Mouse (Mus musculus) spleen, adult 2 months (tissue): ENCODE results near the gene Ccdc117. TPM values are rescaled to one million over a fixed set of nuclear protein-coding genes. Genes with fewer than 3 reads are reported as not detected.
"Not testable (repeated sequence)": the region's sequence is repeated elsewhere in the genome, so short reads cannot be mapped to it uniquely, and the experiment has no call there.

Experiments
- DNase-seq, 2 experiments: peaks; one replicate each; pipeline versions ENCODE4 v3.0.0 to v3.0.0-alpha.2; 2012 to 2021; ENCODE audit warnings: low spot score in 2 of 2, low read depth in 1 of 2
- H3K27ac ChIP-seq: fragments of 200-500 bp; 2 replicates; pipeline ENCODE4 v1.5.1; 2012; ENCODE audit warnings: low read length, inconsistent platforms; ENCODE audit not compliant: insufficient read depth
- H3K27me3 ChIP-seq: fragments of 200-500 bp; 2 replicates; pipeline ENCODE4 v1.6.1; 2012; ENCODE audit warnings: mild to moderate bottlenecking, moderate library complexity, low read length, inconsistent platforms; ENCODE audit not compliant: control insufficient read depth, insufficient read depth
- H3K36me3 ChIP-seq: fragments of 200-500 bp; 2 replicates; pipeline ENCODE4 v1.6.1; 2012; ENCODE audit warnings: mild to moderate bottlenecking, low read length, inconsistent platforms; ENCODE audit not compliant: control insufficient read depth, insufficient read depth
- H3K4me1 ChIP-seq: fragments of 200-500 bp; 2 replicates; pipeline ENCODE4 v1.6.1; 2011; ENCODE audit warnings: inconsistent platforms; ENCODE audit not compliant: control insufficient read depth, insufficient read depth, insufficient read length
- H3K4me3 ChIP-seq: fragments of 200-500 bp; 2 replicates; pipeline ENCODE4 v1.5.1; 2011; ENCODE audit warnings: mild to moderate bottlenecking, inconsistent platforms; ENCODE audit not compliant: insufficient read depth, insufficient read length; ENCODE audit errors: extremely low read depth
- CTCF ChIP-seq: fragments of 200-500 bp; IDR thresholded peaks from 2 replicates; pipeline ENCODE4 v1.5.1; 2011; ENCODE audit warnings: mild to moderate bottlenecking, inconsistent platforms; ENCODE audit not compliant: insufficient read depth, insufficient read length, insufficient replicate concordance; ENCODE audit errors: extremely low read depth
- POLR2A ChIP-seq: fragments of 200-500 bp; IDR thresholded peaks from 2 replicates; pipeline ENCODE4 v1.6.1; 2011; ENCODE audit warnings: low read depth, low read length, inconsistent platforms
- WGBS: fragments of 180-500 bp; shearing (Covaris S2); methylation state at CpG from one replicate; pipeline ENCODE4 v1.1.7; 2018; 5-methylcytosine and 5-hydroxymethylcytosine counted together
- polyA plus RNA-seq: library from polyadenylated mRNA; depleted of rRNA; stranded (reverse); fragments of >200 nt; gene quantifications from 2 replicates; pipeline ENCODE4 v1.2.3, GENCODE M21; 2012; rRNA removed

Ccdc117 gene
- polyA plus RNA-seq, 1 experiment = 5.6 TPM

GRCm38 (mm10) chr11:5491912-5492311, 50.1 kb downstream of the Ccdc117 start:
- Histone ChIP-seq H3K27me3 (no peaks in the 10 kb centered on the region), H3K36me3 (no peaks in the 10 kb centered on the region), H3K4me1 (no peaks in the 10 kb centered on the region), H3K27ac (no peak overlapping the region), H3K4me3 (no peak overlapping the region)
- whole genome bisulfite sequencing = 82% methylated on average over 7 of the region's 7 CpGs
- TF ChIP-seq POLR2A (no peak), CTCF (no peak)
- no peak for DNase-seq

- Histone ChIP-seq H3K4me3 (no peak overlapping the region), H3K36me3 (no peaks in the 10 kb centered on the region), H3K4me1 (no peaks in the 10 kb centered on the region), H3K27me3 (no peaks in the 10 kb centered on the region), H3K27ac (no peak overlapping the region)
- 82% methylated on average over 10 of the region's 10 CpGs for WGBS
- DNase-seq = no peak
- TF ChIP-seq CTCF = no peak
- no peak for TF ChIP-seq POLR2A
These were observed 50.9 kb downstream of the Ccdc117 start for GRCm38 (mm10) chr11:5490989-5491656.

GRCm38 (mm10) chr11:5489433-5489832, 52.6 kb downstream of the Ccdc117 start:
- 93% methylated on average over 10 of the region's 10 CpGs for WGBS
- H3K4me3 ChIP-seq = not testable (repeated sequence)

GRCm38 (mm10) chr11:5485193-5486011, 56.6 kb downstream of the Ccdc117 start:
- peak overlapping the region; percentile 69 for H3K4me3 ChIP-seq
- H3K27me3 ChIP-seq = no peaks in the 10 kb centered on the region
- H3K36me3 ChIP-seq = no peaks in the 10 kb centered on the region
- WGBS = 1% methylated on average over 15 of the region's 15 CpGs
- peak overlapping the region; percentile 74 for H3K27ac ChIP-seq
- TF ChIP-seq CTCF = peak; percentile 82; the same call in 1 of the 2 replicates
- no peak for TF ChIP-seq POLR2A
- H3K4me1 ChIP-seq = no peaks in the 10 kb centered on the region
- DNase-seq = peak; percentile 81 to 83

More at GRCm38 (mm10) chr11:5489433-5489832, 52.6 kb downstream of the Ccdc117 start:
- H3K27ac ChIP-seq, H3K36me3 ChIP-seq, H3K27me3 ChIP-seq, H3K4me1 ChIP-seq, DNase-seq: not testable (repeated sequence)

- Histone ChIP-seq H3K36me3 (no peaks in the 10 kb centered on the region), H3K27me3 (no peaks in the 10 kb centered on the region), H3K4me1 (no peaks in the 10 kb centered on the region), H3K27ac (no peak overlapping the region), H3K4me3 (no peak overlapping the region)
- WGBS = 95% methylated on average over 13 of the region's 13 CpGs
- TF ChIP-seq CTCF = no peak
- TF ChIP-seq POLR2A = no peak
- no peak for DNase-seq
These were observed 59.4 kb downstream of the Ccdc117 start for GRCm38 (mm10) chr11:5482581-5482980.

Other genes starting within 250 kb of the Ccdc117 start
- gene Znrf3, start 97.3 kb downstream of the Ccdc117 start, polyA plus RNA-seq = 4.3 and 4.6 TPM in 2 replicates
- gene Xbp1, start 21.5 kb downstream of the Ccdc117 start, polyA plus RNA-seq = 63.7 and 75.6 TPM in 2 replicates
- gene Ankrd36, start 27.5 kb upstream of the Ccdc117 start, polyA plus RNA-seq = 0.02 TPM in 1 of 2 replicates, not detected in the other
- 176 and 211 TPM in 2 replicates for gene Mrps24, start 173.5 kb upstream of the Ccdc117 start, polyA plus RNA-seq
- gene Urgcp, start 220.2 kb upstream of the Ccdc117 start, polyA plus RNA-seq = 11.8 and 12.0 TPM in 2 replicates
- 104 and 130 TPM in 2 replicates for gene Dbnl, start 246.3 kb upstream of the Ccdc117 start, polyA plus RNA-seq